Mouse (Mus musculus) lung, embryonic 14.5 days (tissue): ENCODE results near the gene Rps15. TPM values are rescaled to one million over a fixed set of nuclear protein-coding genes. Genes with fewer than 3 reads are reported as not detected.

Source experiments
- ATAC-seq: fragments of 200-750 bp; cut with Nextera tagmentation; 2 replicates; pipeline ENCODE4 v1.8.0; 2017; ENCODE audit warnings: mild to moderate bottlenecking, moderate TSS enrichment, moderate library complexity; ENCODE audit not compliant: insufficient read depth
- DNase-seq: peaks from one replicate; pipeline ENCODE4 v3.0.0-alpha.2; 2015
- H3K27ac ChIP-seq: fragments of 300-500 bp; sonication (generic); 2 replicates; pipeline ENCODE4 v1.5.1; 2014; ENCODE audit warnings: low read depth, mild to moderate bottlenecking, moderate library complexity
- H3K27me3 ChIP-seq: fragments of 300-500 bp; sonication (generic); 2 replicates; pipeline ENCODE4 v1.6.1; 2014; ENCODE audit warnings: low read length, control low read depth; ENCODE audit not compliant: insufficient read depth
- H3K36me3 ChIP-seq: fragments of 300-500 bp; sonication (generic); 2 replicates; pipeline ENCODE4 v1.6.1; 2014; ENCODE audit warnings: control low read depth; ENCODE audit not compliant: insufficient read depth
- H3K4me1 ChIP-seq: fragments of 300-500 bp; sonication (generic); 2 replicates; pipeline ENCODE4 v1.6.1; 2014; ENCODE audit warnings: antibody characterized with exemption, control low read depth; ENCODE audit not compliant: insufficient read depth
- H3K4me2 ChIP-seq: fragments of 300-500 bp; sonication (generic); 2 replicates; pipeline ENCODE4 v1.6.1; 2014; ENCODE audit warnings: mild to moderate bottlenecking
- H3K4me3 ChIP-seq: fragments of 300-500 bp; sonication (generic); 2 replicates; pipeline ENCODE4 v1.5.1; 2014; ENCODE audit warnings: low read depth, low read length
- H3K9ac ChIP-seq: fragments of 300-500 bp; sonication (generic); 2 replicates; pipeline ENCODE4 v1.6.1; 2014
- H3K9me3 ChIP-seq: fragments of 300-500 bp; sonication (generic); 2 replicates; pipeline ENCODE4 v1.6.1; 2016; ENCODE audit warnings: low read depth, low read length, control low read depth
- CTCF ChIP-seq: IDR thresholded peaks from 2 replicates; pipeline ENCODE4 v1.5.1; 2016; ENCODE audit warnings: antibody characterized with exemption, low read depth
- WGBS: fragments of 180-500 bp; shearing (Covaris S2); extraction: QIAGEN DNeasy Blood & Tissue Kit; methylation state at CpG from one replicate; pipeline ENCODE4 v1.1.7; 2014; 5-methylcytosine and 5-hydroxymethylcytosine counted together
- microRNA-seq: library from miRNA; unstranded; fragments of <30 nt; microRNA quantifications from one replicate; pipeline ENCODE4, GENCODE M21; 2016; ENCODE audit warnings: borderline number of aligned reads
- polyA plus RNA-seq: library from polyadenylated mRNA; unstranded; fragments of >200 nt; fragmentation: Nextera tagmentation; extraction: Ambion mirVana; gene quantifications from 2 replicates; pipeline ENCODE4 v1.2.1, GENCODE M21; 2014

The Rps15 gene
- polyA plus RNA-seq, 1 experiment from 2014 or later, result 1,192 TPM

- Histone ChIP-seq H3K9me3 (no peaks in the 10 kb centered on the region), H3K4me2 (peak overlapping the region; percentile 59), H3K4me1 (peaks cover 7% of the 10 kb centered on the region; the same call in 1 of the 2 replicates), H3K36me3 (no peaks in the 10 kb centered on the region), H3K27me3 (peaks cover 69% of the 10 kb centered on the region), H3K4me3 (peak overlapping the region; percentile 34), H3K9ac (no peak overlapping the region; the same call in 1 of the 2 replicates), H3K27ac (no peak overlapping the region)
- TF ChIP-seq CTCF, result no peak
- 2% methylated on average over 26 of the region's 26 CpGs for WGBS
- ATAC-seq (peak; percentile 21), DNase-seq (no peak)
Measured at GRCm38 (mm10) chr10:80342305-80342748, 50.1 kb downstream of the Rps15 start.

GRCm38 (mm10) chr10:80342749-80343424 lies 50.6 kb downstream of the Rps15 start:
- H3K4me1 ChIP-seq, result peaks cover 7% of the 10 kb centered on the region; the same call in 1 of the 2 replicates
- H3K27me3 ChIP-seq, result peaks cover 74% of the 10 kb centered on the region
- TF ChIP-seq CTCF, result no peak
- WGBS, result 1% methylated on average over 32 of the region's 33 CpGs
- ATAC-seq, result peak; percentile 77
- no peaks in the 10 kb centered on the region for H3K9me3 ChIP-seq
- H3K27ac ChIP-seq, result 0 out of 2 replicates have a peak overlapping the region, but pooled peaks have one; percentile 12
- peak; percentile 91 for DNase-seq
- peak overlapping the region; percentile 34 for H3K4me3 ChIP-seq
- peak overlapping the region; percentile 59 for H3K4me2 ChIP-seq
- H3K36me3 ChIP-seq, result no peaks in the 10 kb centered on the region
- no peak overlapping the region for H3K9ac ChIP-seq

- H3K4me2 ChIP-seq, result peak overlapping the region; percentile 59
- DNase-seq (no peak), ATAC-seq (peak; percentile 12; the same call in 1 of the 2 replicates)
- H3K27ac ChIP-seq, result 0 out of 2 replicates have a peak overlapping the region, but pooled peaks have one; percentile 12
- H3K4me1 ChIP-seq, result peaks cover 12% of the 10 kb centered on the region; the same call in 1 of the 2 replicates
- H3K9ac ChIP-seq, result peak overlapping the region; percentile 16; the same call in 1 of the 2 replicates
- H3K9me3 ChIP-seq, result no peaks in the 10 kb centered on the region
- H3K4me3 ChIP-seq, result peak overlapping the region; percentile 34
- no peaks in the 10 kb centered on the region for H3K36me3 ChIP-seq
- peaks cover 80% of the 10 kb centered on the region for H3K27me3 ChIP-seq
- 21% methylated on average over 13 of the region's 13 CpGs for WGBS
- no peak for TF ChIP-seq CTCF
Measured at GRCm38 (mm10) chr10:80343425-80343895, 51.2 kb downstream of the Rps15 start.

Small RNA genes lying within 50 kb of the gene (microRNA-seq; reads per million reads assigned to microRNA genes)
- not detected for gene Mir6911

Other genes with a start within 250 kb of the Rps15 start
- 471 and 474 TPM in 2 replicates for gene Gpx4, start 245.3 kb upstream of the Rps15 start, polyA plus RNA-seq
- gene Sbno2, start 186.9 kb upstream of the Rps15 start, polyA plus RNA-seq, result 13.9 and 16.3 TPM in 2 replicates
- gene Stk11, start 176.7 kb upstream of the Rps15 start, polyA plus RNA-seq, result 28.7 and 29.7 TPM in 2 replicates
- gene Atp5d, start 153.8 kb upstream of the Rps15 start, polyA plus RNA-seq, result 493 and 529 TPM in 2 replicates
- 3.8 and 5.5 TPM in 2 replicates for gene Cbarp, start 151.6 kb upstream of the Rps15 start, polyA plus RNA-seq
- 32.6 and 34.2 TPM in 2 replicates for gene Midn, start 144.2 kb upstream of the Rps15 start, polyA plus RNA-seq
- gene Cirbp, start 126.5 kb upstream of the Rps15 start, polyA plus RNA-seq, result 71.8 and 71.9 TPM in 2 replicates
- 8.3 and 9.7 TPM in 2 replicates for gene 1600002K03Rik, start 119.5 kb upstream of the Rps15 start, polyA plus RNA-seq
- gene Efna2, start 113.0 kb upstream of the Rps15 start, polyA plus RNA-seq, result 19.6 and 22.7 TPM in 2 replicates
- 56.8 and 63.4 TPM in 2 replicates for gene Mum1, start 66.0 kb upstream of the Rps15 start, polyA plus RNA-seq
- gene Ndufs7, start 43.3 kb upstream of the Rps15 start, polyA plus RNA-seq, result 318 and 319 TPM in 2 replicates
- 26.8 and 29.4 TPM in 2 replicates for gene Gamt, start 31.4 kb upstream of the Rps15 start, polyA plus RNA-seq
- 44.9 and 49.3 TPM in 2 replicates for gene Dazap1, start 31.0 kb upstream of the Rps15 start, polyA plus RNA-seq
- 0.62 and 0.96 TPM in 2 replicates for gene Apc2, start 3.5 kb downstream of the Rps15 start, polyA plus RNA-seq
- gene 2310011J03Rik, start 28.1 kb downstream of the Rps15 start, polyA plus RNA-seq, result 41.7 and 41.8 TPM in 2 replicates
- gene Pcsk4, start 37.0 kb downstream of the Rps15 start, polyA plus RNA-seq, result 3.8 and 4.2 TPM in 2 replicates
- gene Reep6, start 37.5 kb downstream of the Rps15 start, polyA plus RNA-seq, result 10.5 and 12.2 TPM in 2 replicates
- 0.68 and 1.2 TPM in 2 replicates for gene Adamtsl5, start 56.0 kb downstream of the Rps15 start, polyA plus RNA-seq
- 0.61 and 0.77 TPM in 2 replicates for gene Plk5, start 64.0 kb downstream of the Rps15 start, polyA plus RNA-seq
- 7.4 and 8.6 TPM in 2 replicates for gene Mex3d, start 95.2 kb downstream of the Rps15 start, polyA plus RNA-seq
- gene Mbd3, start 107.1 kb downstream of the Rps15 start, polyA plus RNA-seq, result 224 and 268 TPM in 2 replicates
- gene Uqcr11, start 114.4 kb downstream of the Rps15 start, polyA plus RNA-seq, result 663 and 669 TPM in 2 replicates
- gene Tcf3, start 141.2 kb downstream of the Rps15 start, polyA plus RNA-seq, result 148 and 175 TPM in 2 replicates
- not detected in 2 replicates for gene Onecut3, start 202.4 kb downstream of the Rps15 start, polyA plus RNA-seq
- 0.09 and 0.14 TPM in 2 replicates for gene Atp8b3, start 246.7 kb downstream of the Rps15 start, polyA plus RNA-seq